Mouse (Mus musculus) right cerebral cortex, postnatal 36 days (tissue): ENCODE measurements around the gene Trim33.

Experiments used
- DNase-seq, 2 experiments: peaks; one replicate each; pipeline ENCODE4 v3.0.0; 2022; ENCODE audit warnings: low spot score in 2 of 2, mixed read lengths in 1 of 2

Gene Trim33

GRCm38 (mm10) chr3:103279182-103280149 lies at the start of gene Trim33:
Trim33 (plus strand) TSS chr3:103279293.
- peak; percentile 78 to 83 for DNase-seq

GRCm38 (mm10) chr3:103232398-103232797 lies 46.7 kb upstream of the Trim33 start:
- no peak for DNase-seq

GRCm38 (mm10) chr3:103241524-103241923 lies 37.6 kb upstream of the Trim33 start:
- DNase-seq = peak; percentile 20 to 22

- peak in 1 of 2 experiments; percentile 2 for DNase-seq
These were observed 36.9 kb upstream of the Trim33 start for GRCm38 (mm10) chr3:103242156-103242555.

- DNase-seq = no peak
These were observed 35.6 kb upstream of the Trim33 start for GRCm38 (mm10) chr3:103243491-103243890.

- DNase-seq = peak in 1 of 2 experiments; percentile 2
These were observed 32.3 kb upstream of the Trim33 start for GRCm38 (mm10) chr3:103246627-103247260.

- DNase-seq = no peak
These were observed 22.8 kb upstream of the Trim33 start for GRCm38 (mm10) chr3:103256089-103256819.

GRCm38 (mm10) chr3:103262802-103263417 lies 16.2 kb upstream of the Trim33 start:
- no peak for DNase-seq

- DNase-seq = peak; percentile 4 to 21
These were observed 422 bp upstream of the Trim33 start for GRCm38 (mm10) chr3:103278561-103279181.

- DNase-seq = peak; percentile 22 to 39
These were observed 1.2 kb downstream of the Trim33 start for GRCm38 (mm10) chr3:103280241-103280761.

- no peak for DNase-seq
These were observed 1.8 kb downstream of the Trim33 start for GRCm38 (mm10) chr3:103280875-103281274.

GRCm38 (mm10) chr3:103288761-103289160 lies 9.7 kb downstream of the Trim33 start:
- no peak for DNase-seq

GRCm38 (mm10) chr3:103291087-103291486 lies 12.0 kb downstream of the Trim33 start:
- no peak for DNase-seq

GRCm38 (mm10) chr3:103305411-103305982 lies 26.4 kb downstream of the Trim33 start:
- DNase-seq = no peak

GRCm38 (mm10) chr3:103309252-103309651 lies 30.2 kb downstream of the Trim33 start:
- DNase-seq = no peak

GRCm38 (mm10) chr3:103309750-103310149 lies 30.7 kb downstream of the Trim33 start:
- DNase-seq = no peak

- DNase-seq = no peak
These were observed 35.2 kb downstream of the Trim33 start for GRCm38 (mm10) chr3:103314291-103314690.

GRCm38 (mm10) chr3:103335371-103335770 lies 56.3 kb downstream of the Trim33 start:
- no peak for DNase-seq

- DNase-seq = no peak
These were observed 67.6 kb downstream of the Trim33 start for GRCm38 (mm10) chr3:103346658-103347057.

GRCm38 (mm10) chr3:103353518-103353917 lies 74.4 kb downstream of the Trim33 start:
- no peak for DNase-seq
